Mouse (Mus musculus) frontal cortex, postnatal 10 days (tissue): ENCODE measurements around the gene Zswim3.
A peak's percentile ranks its signal among the peaks of the same experiment; 100 is the strongest.
"Not testable (repeated sequence)": the region's sequence is repeated elsewhere in the genome, so short reads cannot be mapped to it uniquely, and the experiment has no call there.

ENCODE experiments used
- DNase-seq, 2 experiments: peaks; one replicate each; pipeline ENCODE4 v3.0.0; 2022; ENCODE audit warnings: low spot score in 2 of 2, mixed read lengths in 1 of 2

Gene Zswim3

GRCm38 (mm10) chr2:164855572-164855971 lies 50.7 kb downstream of the Zswim3 start:
- DNase-seq, result not testable (repeated sequence)

- no peak for DNase-seq
Measured at GRCm38 (mm10) chr2:164856309-164857100, 51.6 kb downstream of the Zswim3 start.

DNA sequence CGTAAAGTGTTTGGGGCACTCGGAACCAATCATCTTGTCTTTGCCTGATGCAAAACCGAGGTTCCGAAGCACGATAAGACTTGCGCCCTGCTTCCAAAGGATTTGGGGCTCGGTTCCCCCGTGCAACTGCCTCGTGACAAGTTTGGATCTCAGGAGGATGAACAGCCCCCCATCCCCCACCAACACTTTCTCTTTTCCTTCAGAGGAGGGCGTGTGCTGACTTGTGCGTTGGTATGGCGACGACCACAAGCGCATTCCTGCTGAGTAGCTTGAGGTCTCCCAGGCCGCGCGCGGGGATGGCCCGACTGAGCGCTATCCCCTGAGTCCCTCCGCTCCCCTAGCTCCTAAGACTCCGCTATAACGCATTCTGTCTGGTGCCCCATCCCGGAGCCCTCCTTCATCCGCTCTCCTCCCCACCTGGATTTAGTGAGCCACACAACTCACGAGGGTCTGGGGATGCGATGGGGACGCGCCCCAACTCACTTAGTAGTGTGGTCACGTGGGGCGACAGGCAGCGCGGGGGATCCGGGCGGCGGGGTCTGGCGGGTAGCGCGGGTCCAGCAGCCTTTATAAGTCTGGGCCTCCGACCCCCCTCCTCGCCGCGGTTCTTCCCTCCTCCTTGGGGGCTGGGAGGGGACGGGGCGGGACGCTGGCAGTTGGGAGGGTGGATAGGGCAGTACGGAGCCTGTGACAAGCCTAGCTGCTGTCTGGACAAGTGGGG lies 52.4 kb downstream of the Zswim3 start, which contains the start of gene Pltp:
Pltp (minus strand) TSS at position 611 of the 721 bp plus-strand sequence.
- DNase-seq, result peak in 1 of 2 experiments; percentile 36

DNA sequence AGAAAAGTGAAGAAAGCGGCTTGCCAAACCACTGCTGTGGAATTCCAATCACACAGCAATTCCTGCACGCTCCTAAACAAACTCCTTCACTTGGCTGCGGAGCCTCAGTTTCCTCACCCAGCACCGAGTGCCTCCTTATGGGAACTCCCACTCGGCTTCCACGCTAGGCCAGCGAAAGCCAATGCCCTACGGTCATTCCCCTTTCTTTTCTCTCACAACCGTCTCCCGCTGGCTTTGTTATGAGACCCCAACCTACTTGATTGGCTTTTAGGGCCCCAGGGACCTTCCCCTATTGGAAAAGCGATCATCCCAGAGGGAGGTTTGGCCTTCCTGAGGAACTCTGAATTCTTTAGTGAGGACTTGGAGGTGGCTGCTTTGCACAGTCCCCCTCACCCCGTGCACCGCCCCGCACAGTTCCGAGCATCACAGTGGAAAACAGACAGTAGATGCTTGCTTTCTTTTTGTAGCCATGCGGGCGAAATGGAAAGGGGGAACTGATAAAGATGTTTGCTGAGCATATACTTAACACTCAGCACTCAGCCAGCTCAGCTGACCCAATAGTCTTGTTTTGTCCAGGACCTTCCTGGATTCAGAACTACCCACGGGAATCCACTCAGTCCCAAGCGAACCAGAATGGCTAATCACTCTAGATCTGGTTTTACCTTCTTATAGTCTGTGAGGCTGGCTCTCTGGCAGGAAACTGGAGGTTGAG lies 53.1 kb downstream of the Zswim3 start:
- no peak for DNase-seq

GRCm38 (mm10) chr2:164859155-164859554 lies 54.3 kb downstream of the Zswim3 start:
- no peak for DNase-seq

DNA sequence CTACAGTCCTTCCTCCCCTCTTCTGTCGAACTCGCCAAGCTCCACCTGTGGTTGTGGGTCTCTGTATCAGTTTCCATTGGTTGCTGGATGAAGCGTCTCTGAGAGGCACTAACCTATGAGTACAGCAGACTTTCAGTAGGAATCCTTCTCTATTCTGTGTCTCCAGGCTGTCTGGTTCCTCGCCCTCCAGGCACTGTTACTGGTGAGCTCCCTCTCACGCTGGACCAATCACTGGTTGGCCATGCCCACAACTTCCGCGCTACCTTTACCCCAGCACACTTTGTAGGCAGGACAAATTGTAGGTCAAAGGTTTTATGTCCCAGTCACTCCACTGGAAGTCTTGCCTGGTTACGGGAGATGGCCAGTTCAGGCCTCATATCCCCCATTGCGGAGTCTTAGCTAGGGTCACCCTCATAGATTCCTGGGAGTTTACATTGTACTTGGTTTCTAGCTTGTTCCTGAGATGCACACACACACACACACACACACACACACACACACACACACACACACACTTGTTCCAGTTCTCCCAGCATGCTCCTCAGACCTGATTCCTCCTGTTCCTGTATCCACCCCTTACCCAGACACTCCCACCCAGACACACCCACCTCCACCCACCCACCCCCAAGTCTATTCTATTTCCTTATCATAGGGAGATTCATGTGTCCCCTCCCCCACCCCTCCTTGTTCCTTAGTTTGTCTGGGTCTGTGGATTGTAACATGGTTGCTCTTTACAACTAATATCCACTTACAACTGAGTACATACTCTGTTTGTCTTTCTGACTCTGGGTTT lies 54.9 kb downstream of the Zswim3 start:
- DNase-seq, result no peak

- DNase-seq, result no peak
Measured at GRCm38 (mm10) chr2:164861094-164861493, 56.2 kb downstream of the Zswim3 start.

GRCm38 (mm10) chr2:164862179-164862861 lies 57.4 kb downstream of the Zswim3 start:
- peak in 1 of 2 experiments; percentile 48 for DNase-seq

DNA sequence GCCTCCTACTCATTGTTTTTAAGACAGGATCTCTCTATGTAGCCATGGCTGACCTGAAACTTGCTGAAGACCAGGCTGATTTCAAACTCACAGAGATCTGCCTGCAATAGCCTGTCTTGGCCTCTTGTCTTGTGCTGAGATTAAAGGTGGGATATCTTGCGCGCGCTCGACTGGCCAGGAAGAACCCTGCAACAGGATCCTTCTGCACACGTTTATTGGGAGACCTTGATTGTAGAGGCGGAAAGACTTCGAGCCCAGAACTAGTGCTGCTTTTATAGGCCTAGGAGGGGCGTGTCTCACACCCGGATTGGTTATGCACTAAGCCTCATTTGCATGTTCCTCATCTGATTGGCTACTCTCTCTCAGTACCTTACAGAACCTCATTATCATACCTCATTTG lies 58.5 kb downstream of the Zswim3 start:
- not testable (repeated sequence) for DNase-seq

GRCm38 (mm10) chr2:164864593-164864992 lies 59.7 kb downstream of the Zswim3 start:
- DNase-seq, result no peak

GRCm38 (mm10) chr2:164866741-164867551 lies 62.0 kb downstream of the Zswim3 start:
- no peak for DNase-seq

GRCm38 (mm10) chr2:164867566-164867965 lies 62.7 kb downstream of the Zswim3 start:
- DNase-seq, result no peak

DNA sequence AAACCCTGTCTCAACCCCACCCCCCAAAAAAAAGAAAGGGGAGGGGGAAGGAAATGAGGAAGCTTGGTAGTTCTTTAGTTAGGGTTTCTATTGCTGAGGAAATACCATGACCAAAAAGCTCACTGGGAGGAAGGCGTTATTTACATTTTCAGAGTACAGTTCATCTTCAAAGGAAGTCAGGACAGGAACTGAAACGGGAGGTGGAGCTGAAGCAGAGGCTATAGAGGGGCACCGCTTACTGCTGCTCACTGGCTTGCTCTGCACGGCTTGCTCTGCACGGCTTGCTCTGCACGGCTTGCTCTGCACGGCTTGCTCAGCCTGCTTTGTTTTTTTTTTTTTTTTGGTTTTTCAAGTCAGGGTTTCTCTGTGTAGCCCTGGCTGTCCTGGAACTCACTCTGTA lies 63.6 kb downstream of the Zswim3 start:
- DNase-seq, result no peak
